ENCODE assay signal across 17 mouse cellular contexts in the genomic region with DNA sequence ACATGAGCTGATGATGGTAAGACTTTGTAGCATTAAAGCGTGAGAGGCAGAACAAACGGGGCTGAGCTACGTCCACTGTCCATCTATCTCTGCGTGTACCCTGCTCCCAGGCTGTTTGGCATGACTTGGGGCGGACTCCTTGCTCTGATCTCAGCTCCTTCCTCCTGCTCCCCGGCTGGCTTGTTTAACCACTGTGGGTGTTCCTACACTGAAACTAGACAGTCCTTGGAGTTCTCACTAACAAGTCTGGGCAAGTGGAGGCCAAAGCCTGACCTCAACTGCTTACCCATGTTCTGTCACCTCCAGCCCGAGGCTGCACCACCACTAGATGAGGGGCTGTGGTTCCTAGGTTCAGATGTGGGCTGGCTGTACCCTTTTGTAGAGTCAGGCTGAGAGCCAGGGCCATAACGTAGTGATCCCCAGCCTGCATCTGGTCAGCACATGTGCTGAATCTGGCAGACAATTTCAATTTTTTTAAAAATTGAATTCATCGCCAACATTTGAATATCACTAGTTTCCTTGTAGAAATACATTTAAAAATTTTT. TPM values are rescaled to one million over a fixed set of nuclear protein-coding genes. Genes with fewer than 3 reads are reported as not detected.
DNase-seq lines count a peak whose midpoint lies in the region; ATAC-seq and TF ChIP-seq lines count a peak whose summit lies in the region.
"Had no signal": no experiment of that assay in that cellular context is flagged by ENCODE, and none has a peak within 500 bp of the region (broad histone marks: within the 10 kb centered on the region; RNA-seq: fewer than 3 reads in every experiment).

No protein-coding gene starts in this region.

- no peaks in the 10 kb centered on the region for H3K4me1 ChIP-seq in limb, embryonic 11.5 days (ENCODE audit: control insufficient read depth, insufficient read depth, low read length)
- H3K4me1 ChIP-seq in limb, embryonic 10.5 days = peaks cover 4% of the 10 kb centered on the region; the same call in 1 of the 2 replicates
- peaks cover 16% of the 10 kb centered on the region; the same call in 1 of the 2 replicates for H3K4me1 ChIP-seq in embryonic fibroblast, embryonic 13.5 days (ENCODE audit: control insufficient read depth, insufficient read depth, low read length)
- H3K4me1 ChIP-seq in forebrain, embryonic 13.5 days = no peaks in the 10 kb centered on the region
- H3K4me1 ChIP-seq: hindbrain, embryonic 15.5 days; midbrain, embryonic 15.5 days had no signal

- no peaks in the 10 kb centered on the region for H3K27me3 ChIP-seq in limb, embryonic 11.5 days (ENCODE audit: control insufficient read depth, insufficient read depth, low read length)
- no peaks in the 10 kb centered on the region for H3K27me3 ChIP-seq in limb, embryonic 10.5 days (ENCODE audit: low read depth, poor library complexity, severe bottlenecking)
- H3K27me3 ChIP-seq in forebrain, embryonic 13.5 days = no peaks in the 10 kb centered on the region
- H3K27me3 ChIP-seq: heart, embryonic 15.5 days; hindbrain, embryonic 15.5 days; midbrain, embryonic 15.5 days had no signal

- no peaks in the 10 kb centered on the region for H3K36me3 ChIP-seq in limb, embryonic 11.5 days (ENCODE audit: control insufficient read depth, insufficient read depth, low read length)
- no peaks in the 10 kb centered on the region for H3K36me3 ChIP-seq in limb, embryonic 10.5 days
- no peaks in the 10 kb centered on the region for H3K36me3 ChIP-seq in forebrain, embryonic 13.5 days (ENCODE audit: poor library complexity, severe bottlenecking)
- H3K36me3 ChIP-seq: heart, embryonic 15.5 days; hindbrain, embryonic 15.5 days; midbrain, embryonic 15.5 days had no signal

- H3K27ac ChIP-seq in limb, embryonic 11.5 days (replicated peaks; ENCODE audit: low read depth, low read length) = no peak overlapping the region
- H3K27ac ChIP-seq in limb, embryonic 10.5 days = no peak overlapping the region
- H3K27ac ChIP-seq in embryonic fibroblast, embryonic 13.5 days (ENCODE audit: insufficient read depth, low read length) = peak overlapping the region; percentile 39
- no peak overlapping the region for H3K27ac ChIP-seq in forebrain, embryonic 13.5 days
- H3K27ac ChIP-seq: heart, embryonic 15.5 days; hindbrain, embryonic 15.5 days; midbrain, embryonic 15.5 days had no signal

- no peak for ATAC-seq in limb, embryonic 11.5 days (ENCODE audit: insufficient number of reproducible peaks, low FRiP score, low TSS enrichment, low read depth)
- ATAC-seq in forebrain, embryonic 13.5 days = no peak
- ATAC-seq: midbrain, embryonic 15.5 days had no signal

- H3K4me2 ChIP-seq in limb, embryonic 11.5 days (ENCODE audit: low read depth, severe bottlenecking) = no peak overlapping the region
- H3K4me2 ChIP-seq in forebrain, embryonic 13.5 days = no peak overlapping the region
- H3K4me2 ChIP-seq: heart, embryonic 15.5 days; hindbrain, embryonic 15.5 days; midbrain, embryonic 15.5 days had no signal

- TF ChIP-seq CTCF in embryonic fibroblast, embryonic 13.5 days (IDR thresholded peaks at IDR 0.05; ENCODE audit: borderline replicate concordance, insufficient read depth, low read length) = no peak

- H3K4me3 ChIP-seq in limb, embryonic 11.5 days (ENCODE audit: low read depth, low read length) = no peak overlapping the region
- no peak overlapping the region for H3K4me3 ChIP-seq in limb, embryonic 10.5 days
- no peak overlapping the region for H3K4me3 ChIP-seq in embryonic fibroblast, embryonic 13.5 days (ENCODE audit: insufficient read depth, low read length)
- no peak overlapping the region for H3K4me3 ChIP-seq in forebrain, embryonic 13.5 days
- H3K4me3 ChIP-seq: heart, embryonic 15.5 days; hindbrain, embryonic 15.5 days; midbrain, embryonic 15.5 days had no signal

- DNase-seq in limb, embryonic 11.5 days (ENCODE audit: low spot score) = peak; percentile 23
- DNase-seq in limb, embryonic 10.5 days (ENCODE audit: low spot score) = no peak
- DNase-seq in adipocyte (ENCODE audit: low spot score) = peak; percentile 40
- peak; percentile 35 for DNase-seq in urinary bladder, adult 2 months (ENCODE audit: low spot score)
- no peak for DNase-seq in right cerebral cortex, postnatal 10 days (ENCODE audit: low spot score in 2 of 2)
- DNase-seq: embryo, embryonic 11 days; kidney, adult 9 months; thymus, postnatal 36 days had no signal

- TF ChIP-seq POLR2A in embryonic fibroblast, embryonic 13.5 days (IDR thresholded peaks at IDR 0.05; ENCODE audit: low read depth, low read length) = no peak

- no peaks in the 10 kb centered on the region for H3K9me3 ChIP-seq in limb, embryonic 11.5 days (ENCODE audit: control insufficient read depth, low read length)
- no peaks in the 10 kb centered on the region for H3K9me3 ChIP-seq in limb, embryonic 10.5 days (replicated peaks)
- no peaks in the 10 kb centered on the region for H3K9me3 ChIP-seq in forebrain, embryonic 13.5 days (replicated peaks)
- H3K9me3 ChIP-seq: heart, embryonic 15.5 days; hindbrain, embryonic 15.5 days; midbrain, embryonic 15.5 days had no signal

- H3K9ac ChIP-seq in limb, embryonic 11.5 days (ENCODE audit: low read length) = no peak overlapping the region
- no peak overlapping the region for H3K9ac ChIP-seq in forebrain, embryonic 13.5 days
- H3K9ac ChIP-seq: heart, embryonic 15.5 days; hindbrain, embryonic 15.5 days; midbrain, embryonic 15.5 days had no signal

- WGBS in limb, embryonic 11.5 days = 68% methylated on average over 9 of the region's 9 CpGs
- WGBS in limb, embryonic 10.5 days = 74% methylated on average over 9 of the region's 9 CpGs
- WGBS in forebrain, embryonic 13.5 days = 88% methylated on average over 9 of the region's 9 CpGs

RNA-seq across cellular contexts. Expression of gene Mprip, which starts 25.8 kb away (rescaled TPM):
- polyA plus RNA-seq in limb, embryonic 11.5 days (2014; fragmentation: Nextera tagmentation; extraction: Ambion mirVana) = 71.1 and 78.9 TPM in 2 replicates
- polyA plus RNA-seq in limb, embryonic 10.5 days (2016; fragmentation: Nextera tagmentation; extraction: Ambion mirVana) = 52.3 and 62.9 TPM in 2 replicates
- polyA plus RNA-seq in embryonic fibroblast, embryonic 13.5 days (2011; ENCODE audit: insufficient read length, low read depth, missing spikeins) = 233 and 249 TPM in 2 replicates
- 136 and 151 TPM in 2 replicates for polyA plus RNA-seq in urinary bladder, adult 2 months (2012; rRNA removed)
- polyA plus RNA-seq in forebrain, embryonic 13.5 days (2015; fragmentation: Nextera tagmentation; extraction: Ambion mirVana) = 37.1 and 40.5 TPM in 2 replicates

RNA-seq across cellular contexts. Expression of gene Olfr223, which starts 42.2 kb away (rescaled TPM):
- not detected in 2 replicates for polyA plus RNA-seq in limb, embryonic 11.5 days (2014; fragmentation: Nextera tagmentation; extraction: Ambion mirVana)
- polyA plus RNA-seq in limb, embryonic 10.5 days (2016; fragmentation: Nextera tagmentation; extraction: Ambion mirVana) = not detected in 2 replicates
- not detected in 2 replicates for polyA plus RNA-seq in embryonic fibroblast, embryonic 13.5 days (2011; ENCODE audit: insufficient read length, low read depth, missing spikeins)
- polyA plus RNA-seq in urinary bladder, adult 2 months (2012; rRNA removed) = not detected in 2 replicates
- not detected in 2 replicates for polyA plus RNA-seq in forebrain, embryonic 13.5 days (2015; fragmentation: Nextera tagmentation; extraction: Ambion mirVana)
- polyA plus RNA-seq: forebrain, embryonic 11.5 days; heart, embryonic 15.5 days; hindbrain, embryonic 15.5 days; liver, adult 2 months; midbrain, embryonic 15.5 days; neural tube, embryonic 11.5 days; small intestine, adult 2 months had no signal

RNA-seq across cellular contexts. Expression of gene Olfr222, which starts 59.3 kb away (rescaled TPM):
- polyA plus RNA-seq in limb, embryonic 11.5 days (2014; fragmentation: Nextera tagmentation; extraction: Ambion mirVana) = not detected in 2 replicates
- not detected in 2 replicates for polyA plus RNA-seq in limb, embryonic 10.5 days (2016; fragmentation: Nextera tagmentation; extraction: Ambion mirVana)
- not detected in 2 replicates for polyA plus RNA-seq in embryonic fibroblast, embryonic 13.5 days (2011; ENCODE audit: insufficient read length, low read depth, missing spikeins)
- polyA plus RNA-seq in urinary bladder, adult 2 months (2012; rRNA removed) = not detected in 2 replicates
- polyA plus RNA-seq in forebrain, embryonic 13.5 days (2015; fragmentation: Nextera tagmentation; extraction: Ambion mirVana) = not detected in 2 replicates
- polyA plus RNA-seq: forebrain, embryonic 11.5 days; heart, embryonic 15.5 days; hindbrain, embryonic 15.5 days; liver, adult 2 months; midbrain, embryonic 15.5 days; neural tube, embryonic 11.5 days; small intestine, adult 2 months had no signal

Comparison
In these comparisons a context has a peak if more than half of its experiments do, and no peak if none do; other contexts are left out.
1. DNase-seq: peak in limb, embryonic 11.5 days (single experiment), adipocyte (single experiment) and urinary bladder, adult 2 months (single experiment); none in limb, embryonic 10.5 days (single experiment) and right cerebral cortex, postnatal 10 days (0 of 2).